Mouse (Mus musculus): ENCODE measurements at regions not wholly inside any gene's neighbourhood (a gene's known extent, or its start where the extent isn't known, plus 50 kb on each side); places are given as distances from the start of the nearest gene placed in this dataset.

DNA sequence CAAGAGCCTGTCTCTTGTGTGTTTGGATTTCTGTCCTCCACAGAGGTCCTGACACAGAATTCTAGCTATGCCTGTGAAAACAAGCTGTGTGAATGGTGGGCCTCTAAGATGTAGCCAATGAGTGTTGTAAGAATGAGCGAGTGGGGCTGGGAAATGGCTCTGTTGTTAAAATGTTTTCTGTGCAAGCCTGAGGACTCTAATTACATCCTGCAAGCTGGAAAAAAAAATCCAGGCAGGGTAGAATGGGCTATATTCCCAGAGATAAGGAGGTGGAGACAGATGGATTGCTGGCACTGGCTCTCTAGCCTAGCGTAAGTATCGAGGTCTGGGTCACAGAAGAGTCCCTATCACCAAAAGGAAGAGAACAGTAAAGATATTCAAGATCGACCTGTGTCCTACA lies 731.5 kb upstream of the Adgrl2 start:
- no peak overlapping the region for H3K9ac ChIP-seq
- H3K4me3 ChIP-seq: no peak overlapping the region
- H3K4me2 ChIP-seq: 0 out of 2 replicates have a peak overlapping the region, but pooled peaks have one; percentile 18
- no peaks in the 10 kb centered on the region for H3K9me3 ChIP-seq (replicated peaks)
- no peaks in the 10 kb centered on the region for H3K27me3 ChIP-seq
- H3K4me1 ChIP-seq (replicated peaks): peaks cover 36% of the 10 kb centered on the region
- 6% methylated on average over 4 of the region's 4 CpGs for WGBS
- ATAC-seq (replicated peaks; ENCODE audit: insufficient number of reproducible peaks, insufficient read depth, low FRiP score, low read depth): peak; percentile 68
- H3K36me3 ChIP-seq: no peaks in the 10 kb centered on the region
- H3K27ac ChIP-seq: peak overlapping the region; percentile 82

- no peak overlapping the region for H3K4me2 ChIP-seq
- H3K4me3 ChIP-seq: no peak overlapping the region
- no peak overlapping the region for H3K27ac ChIP-seq
- no peaks in the 10 kb centered on the region for H3K27me3 ChIP-seq
- no peak for ATAC-seq (replicated peaks; ENCODE audit: insufficient number of reproducible peaks, insufficient read depth, low FRiP score, low read depth)
- peaks cover 23% of the 10 kb centered on the region for H3K4me1 ChIP-seq (replicated peaks)
- H3K9me3 ChIP-seq (replicated peaks): no peaks in the 10 kb centered on the region
- H3K36me3 ChIP-seq: no peaks in the 10 kb centered on the region
- H3K9ac ChIP-seq: no peak overlapping the region
- 50% methylated on average over 6 of the region's 6 CpGs for WGBS
Measured at GRCm38 (mm10) chr3:149720306-149720705, 730.0 kb upstream of the Adgrl2 start.

GRCm38 (mm10) chr3:149705724-149706123 lies 715.4 kb upstream of the Adgrl2 start:
- H3K36me3 ChIP-seq: no peaks in the 10 kb centered on the region
- H3K4me2 ChIP-seq: no peak overlapping the region
- no peak overlapping the region for H3K4me3 ChIP-seq
- H3K9me3 ChIP-seq (replicated peaks): no peaks in the 10 kb centered on the region
- H3K9ac ChIP-seq: no peak overlapping the region
- no peaks in the 10 kb centered on the region for H3K27me3 ChIP-seq
- ATAC-seq (replicated peaks; ENCODE audit: insufficient number of reproducible peaks, insufficient read depth, low FRiP score, low read depth): no peak
- no peaks in the 10 kb centered on the region for H3K4me1 ChIP-seq (replicated peaks)
- H3K27ac ChIP-seq: no peak overlapping the region
- 87% methylated on average over 10 of the region's 10 CpGs for WGBS

DNA sequence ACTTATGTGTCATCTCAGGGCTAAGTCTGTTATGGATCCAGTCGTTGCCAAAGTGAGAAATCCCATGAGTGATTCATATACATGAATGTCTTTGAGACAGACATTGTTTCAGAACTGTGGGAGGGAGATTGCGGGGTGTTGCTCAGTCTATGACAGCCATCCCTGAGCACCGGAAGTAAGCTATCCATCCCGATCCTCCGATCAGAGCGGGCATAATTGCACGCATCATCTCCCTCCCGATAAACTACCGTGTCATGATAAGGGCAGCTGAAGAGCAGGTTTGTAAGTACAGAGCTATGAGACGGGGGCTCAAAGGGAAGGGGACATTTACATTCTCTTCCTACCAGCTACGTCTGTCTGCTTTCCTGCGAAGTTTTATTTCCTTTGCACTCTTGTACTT lies 715.0 kb upstream of the Adgrl2 start:
- Histone ChIP-seq H3K9ac (no peak overlapping the region), H3K9me3 (replicated peaks) (no peaks in the 10 kb centered on the region), H3K27ac (no peak overlapping the region), H3K4me3 (no peak overlapping the region), H3K36me3 (no peaks in the 10 kb centered on the region), H3K4me1 (replicated peaks) (no peaks in the 10 kb centered on the region), H3K4me2 (no peak overlapping the region), H3K27me3 (no peaks in the 10 kb centered on the region)
- no peak for ATAC-seq (replicated peaks; ENCODE audit: insufficient number of reproducible peaks, insufficient read depth, low FRiP score, low read depth)
- 80% methylated on average over 12 of the region's 12 CpGs for WGBS

DNA sequence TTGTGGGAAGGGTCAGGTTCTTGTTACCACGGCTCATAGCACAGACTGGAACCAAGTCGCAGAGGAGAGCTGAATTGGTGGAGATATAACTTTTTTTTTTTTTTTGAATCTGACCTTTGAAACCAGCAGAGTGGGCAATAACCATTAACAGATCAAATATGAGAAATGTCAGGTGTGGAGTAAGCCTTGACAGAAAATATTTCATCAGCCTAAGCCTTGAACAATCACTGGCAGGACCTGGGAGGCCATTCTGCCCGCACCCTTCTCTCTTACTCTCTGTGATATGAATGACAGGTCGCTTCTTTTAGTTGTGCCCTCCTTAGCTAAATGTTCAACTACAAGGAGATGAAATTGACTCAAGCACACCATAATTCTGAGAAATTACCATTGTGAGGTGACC lies 714.1 kb upstream of the Adgrl2 start:
- Histone ChIP-seq H3K4me1 (replicated peaks) (no peaks in the 10 kb centered on the region), H3K9ac (no peak overlapping the region), H3K9me3 (replicated peaks) (no peaks in the 10 kb centered on the region), H3K27me3 (no peaks in the 10 kb centered on the region), H3K4me3 (no peak overlapping the region), H3K27ac (no peak overlapping the region), H3K36me3 (no peaks in the 10 kb centered on the region), H3K4me2 (no peak overlapping the region)
- 88% methylated on average over 4 of the region's 4 CpGs for WGBS
- no peak for ATAC-seq (replicated peaks; ENCODE audit: insufficient number of reproducible peaks, insufficient read depth, low FRiP score, low read depth)

- no peaks in the 10 kb centered on the region for H3K9me3 ChIP-seq (replicated peaks)
- H3K4me1 ChIP-seq (replicated peaks): no peaks in the 10 kb centered on the region
- H3K27ac ChIP-seq: no peak overlapping the region
- H3K4me3 ChIP-seq: no peak overlapping the region
- ATAC-seq (replicated peaks; ENCODE audit: insufficient number of reproducible peaks, insufficient read depth, low FRiP score, low read depth): no peak
- no peak overlapping the region for H3K9ac ChIP-seq
- H3K36me3 ChIP-seq: no peaks in the 10 kb centered on the region
- H3K27me3 ChIP-seq: no peaks in the 10 kb centered on the region
- 75% methylated on average over 4 of the region's 4 CpGs for WGBS
- H3K4me2 ChIP-seq: no peak overlapping the region
Measured at GRCm38 (mm10) chr3:149683561-149683960, 693.2 kb upstream of the Adgrl2 start.

DNA sequence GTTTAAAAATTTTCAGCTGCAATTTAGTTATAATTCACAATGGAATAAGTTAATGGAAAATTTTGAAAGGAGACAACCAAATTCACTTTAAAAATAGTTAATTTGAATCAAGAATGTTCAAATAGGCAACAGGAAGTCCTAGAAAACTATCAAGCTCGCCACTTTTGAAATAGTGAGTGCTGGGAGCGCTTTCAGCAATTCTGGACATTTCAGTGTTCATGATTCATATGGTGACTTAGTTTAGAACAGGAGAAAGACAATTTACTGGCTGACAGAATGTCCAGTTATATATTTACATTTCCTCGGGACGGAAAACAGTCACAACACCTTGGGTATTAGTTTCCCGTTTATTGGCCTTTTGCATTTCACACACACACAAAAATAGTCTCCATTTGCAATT lies 691.9 kb upstream of the Adgrl2 start:
- Histone ChIP-seq H3K9me3 (replicated peaks) (no peaks in the 10 kb centered on the region), H3K9ac (no peak overlapping the region), H3K4me3 (no peak overlapping the region), H3K4me2 (no peak overlapping the region), H3K27me3 (no peaks in the 10 kb centered on the region), H3K4me1 (replicated peaks) (no peaks in the 10 kb centered on the region), H3K27ac (no peak overlapping the region), H3K36me3 (no peaks in the 10 kb centered on the region)
- no peak for ATAC-seq (replicated peaks; ENCODE audit: insufficient number of reproducible peaks, insufficient read depth, low FRiP score, low read depth)
- WGBS: 80% methylated on average over 5 of the region's 5 CpGs

DNA sequence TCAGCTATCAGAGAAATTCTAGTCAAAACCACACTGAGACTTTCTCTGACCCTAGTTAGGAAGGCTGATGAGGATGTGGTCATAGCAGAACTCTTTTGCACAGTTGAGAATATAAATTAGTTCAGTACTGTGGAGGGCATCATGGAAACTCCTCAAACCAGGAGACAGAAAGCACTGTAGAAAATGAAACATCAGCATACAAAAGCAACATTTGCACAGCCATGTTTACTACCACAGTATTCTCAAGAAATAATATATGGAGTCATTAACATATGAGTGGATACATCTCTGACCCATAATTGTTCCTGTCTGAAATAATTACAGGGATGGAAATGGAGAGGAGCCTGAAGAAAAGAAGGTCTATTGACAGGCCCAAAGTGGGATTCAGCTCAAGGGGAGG lies 683.6 kb upstream of the Adgrl2 start:
- H3K4me3 ChIP-seq: no peak overlapping the region
- no peak for ATAC-seq (replicated peaks; ENCODE audit: insufficient number of reproducible peaks, insufficient read depth, low FRiP score, low read depth)
- H3K9me3 ChIP-seq (replicated peaks): no peaks in the 10 kb centered on the region
- H3K27me3 ChIP-seq: no peaks in the 10 kb centered on the region
- no peaks in the 10 kb centered on the region for H3K36me3 ChIP-seq
- H3K4me1 ChIP-seq (replicated peaks): no peaks in the 10 kb centered on the region
- H3K27ac ChIP-seq: no peak overlapping the region
- no peak overlapping the region for H3K4me2 ChIP-seq
- no peak overlapping the region for H3K9ac ChIP-seq

- WGBS: 89% methylated on average over 3 of the region's 3 CpGs
- no peak overlapping the region for H3K4me2 ChIP-seq
- no peak for ATAC-seq (replicated peaks; ENCODE audit: insufficient number of reproducible peaks, insufficient read depth, low FRiP score, low read depth)
Measured at GRCm38 (mm10) chr3:149664624-149665023, 674.3 kb upstream of the Adgrl2 start.

DNA sequence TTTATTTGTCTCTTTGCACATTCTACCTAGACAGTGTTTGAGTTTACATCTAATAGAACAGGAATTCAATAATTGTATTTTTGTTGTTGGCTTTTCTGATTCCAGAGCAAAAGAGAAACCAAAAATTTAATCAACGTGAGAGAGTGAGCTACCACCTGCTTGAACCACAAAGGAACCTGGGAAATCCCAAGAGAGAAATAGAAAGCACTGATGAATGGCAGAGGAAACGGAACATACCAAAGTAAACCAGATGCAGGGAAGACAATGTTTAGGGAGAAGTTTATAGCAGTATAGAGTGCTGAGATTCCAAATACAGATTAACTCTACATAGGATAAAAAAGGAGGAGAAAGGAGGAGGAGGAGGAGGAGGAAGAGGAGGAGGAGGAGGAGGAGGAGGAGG lies 648.0 kb upstream of the Adgrl2 start:
- WGBS: 70% methylated on average over 2 of the region's 2 CpGs
- no peak overlapping the region for H3K4me3 ChIP-seq
- H3K36me3 ChIP-seq: no peaks in the 10 kb centered on the region
- no peak overlapping the region for H3K9ac ChIP-seq
- H3K4me1 ChIP-seq (replicated peaks): no peaks in the 10 kb centered on the region
- H3K27ac ChIP-seq: no peak overlapping the region
- H3K27me3 ChIP-seq: no peaks in the 10 kb centered on the region
- ATAC-seq (replicated peaks; ENCODE audit: insufficient number of reproducible peaks, insufficient read depth, low FRiP score, low read depth): no peak
- H3K4me2 ChIP-seq: no peak overlapping the region
- H3K9me3 ChIP-seq (replicated peaks): no peaks in the 10 kb centered on the region

More at GRCm38 (mm10) chr3:149664624-149665023, 674.3 kb upstream of the Adgrl2 start:
- Histone ChIP-seq H3K27me3 (no peaks in the 10 kb centered on the region), H3K9ac (no peak overlapping the region), H3K9me3 (replicated peaks) (no peaks in the 10 kb centered on the region), H3K4me3 (no peak overlapping the region), H3K27ac (no peak overlapping the region), H3K4me1 (replicated peaks) (0 out of 2 replicates have a peak, but pooled peaks cover 3% of the 10 kb centered on the region), H3K36me3 (no peaks in the 10 kb centered on the region)

DNA sequence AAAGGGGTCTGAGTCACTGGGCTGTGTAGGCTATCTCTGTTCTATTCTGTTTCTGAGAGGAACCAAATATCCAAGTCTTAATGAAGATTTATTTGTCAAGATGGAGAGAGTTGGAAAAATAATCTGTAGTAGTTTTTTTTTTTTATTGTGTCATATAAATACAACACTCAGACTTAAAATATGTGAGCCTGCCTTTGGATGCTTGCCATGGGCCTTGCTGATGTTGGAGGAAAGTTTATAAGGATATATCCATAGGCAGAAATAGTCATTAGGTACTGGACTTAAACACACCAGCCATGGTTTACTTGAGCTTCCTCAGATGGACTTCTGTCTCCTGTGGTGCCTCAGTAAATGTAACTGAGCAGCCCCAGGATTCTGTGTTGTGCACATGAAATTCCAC lies 635.8 kb upstream of the Adgrl2 start:
- Histone ChIP-seq H3K4me1 (replicated peaks) (no peaks in the 10 kb centered on the region), H3K4me3 (no peak overlapping the region), H3K9me3 (replicated peaks) (no peaks in the 10 kb centered on the region), H3K27me3 (no peaks in the 10 kb centered on the region), H3K9ac (no peak overlapping the region), H3K36me3 (no peaks in the 10 kb centered on the region), H3K4me2 (no peak overlapping the region), H3K27ac (no peak overlapping the region)
- no peak for ATAC-seq (replicated peaks; ENCODE audit: insufficient number of reproducible peaks, insufficient read depth, low FRiP score, low read depth)

- Histone ChIP-seq H3K9ac (no peak overlapping the region), H3K36me3 (no peaks in the 10 kb centered on the region), H3K4me2 (no peak overlapping the region), H3K9me3 (replicated peaks) (no peaks in the 10 kb centered on the region), H3K27ac (no peak overlapping the region), H3K4me3 (no peak overlapping the region), H3K27me3 (no peaks in the 10 kb centered on the region), H3K4me1 (replicated peaks) (no peaks in the 10 kb centered on the region)
- ATAC-seq (replicated peaks; ENCODE audit: insufficient number of reproducible peaks, insufficient read depth, low FRiP score, low read depth): no peak
- 90% methylated on average over 1 of the region's 1 CpGs for WGBS
Measured at GRCm38 (mm10) chr3:149625497-149625896, 635.1 kb upstream of the Adgrl2 start.

DNA sequence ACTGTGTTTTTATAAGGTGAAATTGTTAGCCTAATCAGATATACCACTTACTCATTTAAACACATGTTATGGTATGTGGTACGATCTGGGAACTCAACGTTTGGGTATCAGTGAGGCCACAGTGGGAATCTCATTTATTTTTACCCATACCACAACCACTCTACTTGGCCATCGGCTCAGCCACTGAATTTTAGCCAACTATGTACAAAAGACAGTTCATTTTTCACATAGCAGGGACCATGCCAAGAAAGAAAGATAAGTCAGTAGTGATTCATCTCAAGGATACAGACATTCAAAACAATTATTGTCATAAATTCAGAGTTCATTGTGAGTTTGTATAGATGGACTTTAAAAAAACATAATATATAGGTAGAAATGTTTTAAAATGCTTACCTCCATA lies 634.7 kb upstream of the Adgrl2 start:
- Histone ChIP-seq H3K27ac (no peak overlapping the region), H3K9ac (no peak overlapping the region), H3K27me3 (no peaks in the 10 kb centered on the region), H3K4me1 (replicated peaks) (no peaks in the 10 kb centered on the region), H3K4me3 (no peak overlapping the region), H3K4me2 (no peak overlapping the region), H3K36me3 (no peaks in the 10 kb centered on the region), H3K9me3 (replicated peaks) (no peaks in the 10 kb centered on the region)
- 53% methylated on average over 3 of the region's 3 CpGs for WGBS
- no peak for ATAC-seq (replicated peaks; ENCODE audit: insufficient number of reproducible peaks, insufficient read depth, low FRiP score, low read depth)

All from heart, embryonic 15.5 days (tissue).